22 mouse cellular contexts compared by ENCODE assay signal in genomic region chr2:76047740-76048139, GRCm38 (mm10).
A peak's percentile ranks its signal among the peaks of the same experiment; 100 is the strongest.
DNase-seq lines count a peak whose midpoint lies in the region; ATAC-seq and TF ChIP-seq lines count a peak whose summit lies in the region.
"Had no signal": no experiment of that assay in that cellular context is flagged by ENCODE, and none has a peak within 500 bp of the region (broad histone marks: within the 10 kb centered on the region; RNA-seq: fewer than 3 reads in every experiment).

No protein-coding gene starts in this region.

- no peak for TF ChIP-seq POLR2A in brain, embryonic 14.5 days (IDR thresholded peaks at IDR 0.05; ENCODE audit: borderline replicate concordance, extremely low read depth, insufficient read depth, insufficient read length, poor library complexity, severe bottlenecking)

- H3K9ac ChIP-seq in forebrain, embryonic 15.5 days (replicated peaks) = no peak overlapping the region
- H3K9ac ChIP-seq in forebrain, embryonic 16.5 days (replicated peaks; ENCODE audit: low read depth, low read length) = no peak overlapping the region
- H3K9ac ChIP-seq: embryonic facial prominence, embryonic 15.5 days; hindbrain, embryonic 12.5 days; intestine, embryonic 15.5 days had no signal

- TF ChIP-seq CTCF in brain, embryonic 14.5 days (IDR thresholded peaks at IDR 0.05; ENCODE audit: borderline replicate concordance, extremely low read depth, insufficient read depth, insufficient read length) = no peak

- no peak overlapping the region for H3K4me3 ChIP-seq in forebrain, embryonic 15.5 days
- H3K4me3 ChIP-seq in forebrain, embryonic 16.5 days (replicated peaks; ENCODE audit: low read length) = no peak overlapping the region
- H3K4me3 ChIP-seq: embryonic facial prominence, embryonic 15.5 days; erythroblast, embryonic 14.5 days; heart, embryonic 10.5 days; hindbrain, embryonic 12.5 days; intestine, embryonic 15.5 days had no signal

- H3K9me3 ChIP-seq in forebrain, embryonic 15.5 days = no peaks in the 10 kb centered on the region
- no peaks in the 10 kb centered on the region for H3K9me3 ChIP-seq in forebrain, embryonic 16.5 days (ENCODE audit: control insufficient read depth, low read length)
- H3K9me3 ChIP-seq: embryonic facial prominence, embryonic 15.5 days; heart, embryonic 10.5 days; hindbrain, embryonic 12.5 days; intestine, embryonic 15.5 days had no signal

- intact Hi-C loops in gastrocnemius, postnatal 14 days (cut with DNase I; ENCODE audit: low total_unique reads) = no loop called here

- no peaks in the 10 kb centered on the region for H3K27me3 ChIP-seq in forebrain, embryonic 15.5 days
- no peaks in the 10 kb centered on the region for H3K27me3 ChIP-seq in forebrain, embryonic 16.5 days (replicated peaks; ENCODE audit: control insufficient read depth, insufficient read depth, low read length)
- H3K27me3 ChIP-seq: embryonic facial prominence, embryonic 15.5 days; hindbrain, embryonic 12.5 days; intestine, embryonic 15.5 days had no signal

- WGBS in forebrain, embryonic 15.5 days = 59% methylated on average over 12 of the region's 12 CpGs
- 63% methylated on average over 12 of the region's 12 CpGs for WGBS in forebrain, embryonic 16.5 days

- no peak for ATAC-seq in forebrain, embryonic 15.5 days (replicated peaks)
- ATAC-seq in forebrain, embryonic 16.5 days = no peak
- ATAC-seq: activated CD4-positive, CD25-positive, alpha-beta regulatory T cell, adult 4 months; intestine, embryonic 15.5 days; Patski had no signal

- H3K4me1 ChIP-seq in forebrain, embryonic 15.5 days = no peaks in the 10 kb centered on the region
- H3K4me1 ChIP-seq in forebrain, embryonic 16.5 days (replicated peaks; ENCODE audit: control insufficient read depth, insufficient read depth, low read length) = peaks cover 7% of the 10 kb centered on the region; the same call in 1 of the 2 replicates
- H3K4me1 ChIP-seq: heart, embryonic 10.5 days; intestine, embryonic 15.5 days had no signal

- peak; percentile 27 to 29 for DNase-seq in cerebellum, postnatal 14 days
- DNase-seq in cerebellum, adult 11-12 months = no peak
- peak; percentile 37 for DNase-seq in gastrocnemius, postnatal 14 days
- DNase-seq in gastrocnemius, postnatal 25 days = no peak
- peak; percentile 83 for DNase-seq in brain, embryonic 14.5 days (ENCODE audit: low read depth)
- DNase-seq in kidney, postnatal 14 days = no peak
- DNase-seq: adrenal gland, postnatal 14 days; cerebellum, adult 2 months; cerebellum, postnatal 36 days; heart, adult 18-20 months; heart, postnatal 10 days; heart, postnatal 4 days; kidney, adult 18-20 months had no signal

- peak overlapping the region; percentile 30; the same call in 1 of the 2 replicates for H3K27ac ChIP-seq in forebrain, embryonic 15.5 days (replicated peaks)
- no peak overlapping the region for H3K27ac ChIP-seq in forebrain, embryonic 16.5 days (ENCODE audit: low read length)
- H3K27ac ChIP-seq: embryonic facial prominence, embryonic 15.5 days; heart, embryonic 10.5 days; hindbrain, embryonic 12.5 days; intestine, embryonic 15.5 days had no signal

- no peaks in the 10 kb centered on the region for H3K36me3 ChIP-seq in forebrain, embryonic 15.5 days
- no peaks in the 10 kb centered on the region for H3K36me3 ChIP-seq in forebrain, embryonic 16.5 days (ENCODE audit: control insufficient read depth, insufficient read depth)
- H3K36me3 ChIP-seq: embryonic facial prominence, embryonic 15.5 days; heart, embryonic 10.5 days; hindbrain, embryonic 12.5 days; intestine, embryonic 15.5 days had no signal

- no peak overlapping the region for H3K4me2 ChIP-seq in forebrain, embryonic 15.5 days (replicated peaks)
- no peak overlapping the region for H3K4me2 ChIP-seq in forebrain, embryonic 16.5 days (ENCODE audit: low read length)
- H3K4me2 ChIP-seq: embryonic facial prominence, embryonic 15.5 days; hindbrain, embryonic 12.5 days; intestine, embryonic 15.5 days had no signal

Comparison
In these comparisons a context has a peak if more than half of its experiments do, and no peak if none do; other contexts are left out.
1. DNase-seq: peak in cerebellum, postnatal 14 days (2 of 2), gastrocnemius, postnatal 14 days (single experiment) and brain, embryonic 14.5 days (single experiment); none in cerebellum, adult 11-12 months (single experiment), gastrocnemius, postnatal 25 days (single experiment) and kidney, postnatal 14 days (single experiment).